Mouse (Mus musculus) stomach, embryonic 14.5 days (tissue): ENCODE results near the gene Gnat2. TPM values are rescaled to one million over a fixed set of nuclear protein-coding genes. Genes with fewer than 3 reads are reported as not detected.

Experiments used
- ATAC-seq: fragments of 200-750 bp; cut with Nextera tagmentation; 2 replicates; pipeline ENCODE4 v1.8.0; 2017; ENCODE audit warnings: low read depth, moderate TSS enrichment; ENCODE audit not compliant: insufficient number of reproducible peaks, insufficient read depth, low FRiP score
- H3K27ac ChIP-seq: fragments of 300-500 bp; sonication (generic); 2 replicates; pipeline ENCODE4 v1.5.1; 2014; ENCODE audit warnings: mild to moderate bottlenecking, low read length, moderate library complexity, mixed read lengths
- H3K27me3 ChIP-seq: fragments of 300-500 bp; sonication (generic); 2 replicates; pipeline ENCODE4 v1.6.1; 2014; ENCODE audit warnings: low read length, control low read depth, mixed read lengths; ENCODE audit not compliant: control insufficient read depth, insufficient read depth
- H3K36me3 ChIP-seq: fragments of 300-500 bp; sonication (generic); 2 replicates; pipeline ENCODE4 v1.6.1; 2014; ENCODE audit warnings: mild to moderate bottlenecking, control low read depth, low read length, moderate library complexity, mixed read lengths; ENCODE audit not compliant: control insufficient read depth, insufficient read depth
- H3K4me1 ChIP-seq: fragments of 300-500 bp; sonication (generic); 2 replicates; pipeline ENCODE4 v1.6.1; 2014; ENCODE audit warnings: low read length, control low read depth, mixed read lengths; ENCODE audit not compliant: control insufficient read depth, insufficient read depth
- H3K4me2 ChIP-seq: fragments of 300-500 bp; sonication (generic); replicated peaks from 2 replicates; pipeline ENCODE4 v1.6.1; 2014; ENCODE audit warnings: low read depth, low read length, control low read depth
- H3K4me3 ChIP-seq: fragments of 300-500 bp; sonication (generic); 2 replicates; pipeline ENCODE4 v1.5.1; 2014; ENCODE audit warnings: low read depth, low read length, control low read depth
- H3K9ac ChIP-seq: fragments of 300-500 bp; sonication (generic); replicated peaks from 2 replicates; pipeline ENCODE4 v1.6.1; 2014; ENCODE audit warnings: low read depth, mild to moderate bottlenecking, control low read depth, low read length, moderate library complexity, mixed read lengths
- H3K9me3 ChIP-seq: fragments of 300-500 bp; sonication (generic); 2 replicates; pipeline ENCODE4 v1.6.1; 2016; ENCODE audit warnings: low read depth, low read length, control low read depth; ENCODE audit not compliant: control insufficient read depth
- WGBS: fragments of 180-500 bp; shearing (Covaris S2); extraction: QIAGEN DNeasy Blood & Tissue Kit; methylation state at CpG from one replicate; pipeline ENCODE4 v1.1.7; 2014; 5-methylcytosine and 5-hydroxymethylcytosine counted together
- polyA plus RNA-seq: library from polyadenylated mRNA; unstranded; fragments of >200 nt; fragmentation: Nextera tagmentation; extraction: Ambion mirVana; gene quantifications from 2 replicates; pipeline ENCODE4 v1.2.1, GENCODE M21; 2014

Gnat2 gene
- polyA plus RNA-seq, 1 experiment from 2014 or later, result 0.51 TPM

DNA sequence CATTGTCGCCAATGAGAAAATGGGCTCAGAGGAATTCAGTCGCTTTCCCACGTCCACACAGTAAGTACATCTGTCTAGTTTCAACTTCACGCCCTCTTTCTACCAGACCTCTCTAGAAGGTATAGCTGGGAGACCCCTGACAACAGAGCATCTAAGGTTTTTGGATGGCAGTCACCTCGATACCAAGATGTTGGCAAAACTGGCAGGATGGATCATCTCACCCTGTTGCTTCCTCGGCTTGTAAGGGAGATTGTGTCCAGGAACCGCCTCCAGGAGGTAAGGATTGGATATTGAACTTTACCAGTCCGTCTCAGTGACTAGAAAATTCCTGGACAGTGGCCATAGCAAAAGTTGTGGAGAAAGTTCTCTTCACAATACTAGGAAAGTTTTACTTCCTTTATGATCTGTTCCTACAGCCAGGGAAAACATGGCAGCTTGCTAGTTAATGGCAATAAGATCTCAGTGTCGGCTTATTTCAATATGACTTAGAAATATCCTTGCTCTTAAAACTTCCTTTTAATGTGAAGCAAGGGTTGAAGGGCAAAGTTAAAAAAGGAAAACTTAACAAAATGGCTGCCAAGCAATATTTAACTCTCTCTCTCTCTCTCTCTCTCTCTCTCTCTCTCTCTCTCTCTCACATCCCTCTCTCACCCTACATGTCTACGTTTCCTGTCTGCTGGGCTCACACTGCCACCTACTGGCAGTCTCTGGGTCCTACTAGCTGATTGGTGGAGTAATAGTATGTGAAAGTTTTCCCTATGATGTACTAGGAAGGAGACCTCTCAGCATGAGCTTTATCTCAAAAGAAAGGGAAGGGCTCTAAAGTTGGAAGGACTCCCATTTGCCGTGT, 55.0 kb downstream of the Gnat2 start:
- H3K4me2 ChIP-seq, result 0 out of 2 replicates have a peak overlapping the region, but pooled peaks have one; percentile 1
- no peaks in the 10 kb centered on the region for H3K27me3 ChIP-seq
- H3K36me3 ChIP-seq, result no peaks in the 10 kb centered on the region
- no peak overlapping the region for H3K9ac ChIP-seq
- peak; percentile 66; the same call in 1 of the 2 replicates for ATAC-seq
- H3K9me3 ChIP-seq, result no peaks in the 10 kb centered on the region
- peaks cover 7% of the 10 kb centered on the region; the same call in 1 of the 2 replicates for H3K4me1 ChIP-seq
- WGBS, result 70% methylated on average over 11 of the region's 11 CpGs
- H3K27ac ChIP-seq, result no peak overlapping the region
- H3K4me3 ChIP-seq, result no peak overlapping the region

Other genes with a start within 250 kb of the Gnat2 start
- 7.0 and 7.2 TPM in 2 replicates for gene Eps8l3, start 215.6 kb upstream of the Gnat2 start, polyA plus RNA-seq
- gene Gstm5, start 197.0 kb upstream of the Gnat2 start, polyA plus RNA-seq, result 166 and 173 TPM in 2 replicates
- 19.6 and 21.0 TPM in 2 replicates for gene Gstm7, start 161.0 kb upstream of the Gnat2 start, polyA plus RNA-seq
- 6.9 and 8.1 TPM in 2 replicates for gene Gstm6, start 149.0 kb upstream of the Gnat2 start, polyA plus RNA-seq
- gene Gstm3, start 123.5 kb upstream of the Gnat2 start, polyA plus RNA-seq, result 27.4 and 30.9 TPM in 2 replicates
- 169 TPM in 2 replicates for gene Gstm2, start 106.3 kb upstream of the Gnat2 start, polyA plus RNA-seq
- 320 and 324 TPM in 2 replicates for gene Gstm1, start 74.8 kb upstream of the Gnat2 start, polyA plus RNA-seq
- 18.1 and 21.2 TPM in 2 replicates for gene Gstm4, start 47.9 kb upstream of the Gnat2 start, polyA plus RNA-seq
- 33.6 and 36.0 TPM in 2 replicates for gene Ampd2, start 6.1 kb upstream of the Gnat2 start, polyA plus RNA-seq
- gene Gnai3, start 53.4 kb downstream of the Gnat2 start, polyA plus RNA-seq, result 154 and 170 TPM in 2 replicates
- 0.07 and 0.26 TPM in 2 replicates for gene Gpr61, start 62.1 kb downstream of the Gnat2 start, polyA plus RNA-seq
- 2.4 and 3.2 TPM in 2 replicates for gene Amigo1, start 93.5 kb downstream of the Gnat2 start, polyA plus RNA-seq
- 2.7 and 2.8 TPM in 2 replicates for gene Cyb561d1, start 108.4 kb downstream of the Gnat2 start, polyA plus RNA-seq
- gene Atxn7l2, start 118.1 kb downstream of the Gnat2 start, polyA plus RNA-seq, result 16.8 and 19.9 TPM in 2 replicates
- 0.24 and 0.30 TPM in 2 replicates for gene Sypl2, start 133.9 kb downstream of the Gnat2 start, polyA plus RNA-seq
- 280 and 294 TPM in 2 replicates for gene Psma5, start 164.1 kb downstream of the Gnat2 start, polyA plus RNA-seq
- 12.3 and 12.9 TPM in 2 replicates for gene Sort1, start 191.3 kb downstream of the Gnat2 start, polyA plus RNA-seq